Mouse (Mus musculus) cerebellum, adult 2 months (tissue): ENCODE data around the gene Donson.

Source experiments
- CTCF ChIP-seq: fragments of 200-500 bp; IDR thresholded peaks from 2 replicates; pipeline ENCODE4 v1.5.1; 2011; ENCODE audit warnings: low read depth, mild to moderate bottlenecking, control low read depth, low read length, moderate library complexity, borderline replicate concordance; ENCODE audit not compliant: insufficient read depth
- POLR2A ChIP-seq: fragments of 200-500 bp; IDR thresholded peaks from 2 replicates; pipeline ENCODE4 v1.6.1; 2011; ENCODE audit warnings: low read length, control low read depth, borderline replicate concordance; ENCODE audit not compliant: insufficient read depth

GRCm38 (mm10) chr16:91628673-91629072 lies 59.9 kb downstream of the Donson start:
- TF ChIP-seq CTCF (no peak), POLR2A (no peak)
